Mouse (Mus musculus): ENCODE results near the gene Galnt2.

GRCm38 (mm10) chr8:124192976-124193375 is 38.2 kb upstream of the Galnt2 start:
- TF ChIP-seq CTCF (IDR thresholded peaks at IDR 0.05; ENCODE audit: control insufficient read depth, insufficient read depth, low read length) (no peak), POLR2A (IDR thresholded peaks at IDR 0.05; ENCODE audit: borderline replicate concordance, control insufficient read depth, low read depth, low read length) (no peak)

Data from bone marrow, adult 2 months (tissue).